Mouse (Mus musculus): ENCODE results near the gene Ddit4.

- TF ChIP-seq CTCF (IDR thresholded peaks at IDR 0.05) (no peak), EP300 (IDR thresholded peaks at IDR 0.05) (no peak)
Observed at GRCm38 (mm10) chr10:59945416-59945815, 6.2 kb downstream of the Ddit4 start.

Measured in lung, postnatal 0 days (tissue).